ENCODE assay signal across 20 mouse cellular contexts in genomic region chr11:18846472-18846871, GRCm38 (mm10).
DNase-seq lines count a peak whose midpoint lies in the region; ATAC-seq and TF ChIP-seq lines count a peak whose summit lies in the region.
"Had no signal": no experiment of that assay in that cellular context is flagged by ENCODE, and none has a peak within 500 bp of the region (broad histone marks: within the 10 kb centered on the region; RNA-seq: fewer than 3 reads in every experiment).

No protein-coding gene starts in this region.

- H3K4me1 ChIP-seq in cerebellum, adult 2 months (ENCODE audit: control insufficient read depth, insufficient read depth, low read length) = peaks cover 3% of the 10 kb centered on the region; the same call in 1 of the 2 replicates
- H3K4me1 ChIP-seq in midbrain, embryonic 11.5 days (ENCODE audit: control insufficient read depth, insufficient read depth, low read length) = no peaks in the 10 kb centered on the region
- no peaks in the 10 kb centered on the region for H3K4me1 ChIP-seq in midbrain, embryonic 14.5 days (ENCODE audit: control insufficient read depth, insufficient read depth, low read length)
- 0 out of 4 replicates have a peak, but pooled peaks cover 0 to 4% of the 10 kb centered on the region in 2 experiments for H3K4me1 ChIP-seq in CH12.LX (ENCODE audit: control insufficient read depth in 1 of 2, insufficient read depth in 2 of 2)

- TF ChIP-seq EP300 in CH12.LX (IDR thresholded peaks at IDR 0.05; ENCODE audit: low read length) = peak; percentile 73

- H3K79me2 ChIP-seq in CH12.LX (replicated peaks; ENCODE audit: control insufficient read depth, extremely low read depth, insufficient read depth, poor library complexity, severe bottlenecking) = no peaks in the 10 kb centered on the region

- no peak for TF ChIP-seq POLR2A in cerebellum, adult 2 months (IDR thresholded peaks at IDR 0.05; ENCODE audit: borderline replicate concordance, insufficient read depth, low read length)
- no peak for TF ChIP-seq POLR2A in CH12.LX (IDR thresholded peaks at IDR 0.05; ENCODE audit: low read depth, low read length)

- in situ Hi-C loops in CH12.LX (cut with MboI; ENCODE audit: low pct_ligation_motif_present, low pct_unique_long_range_greater_than_20kb, low sequenced_read_pairs) = no loop called here

- no peak overlapping the region for H3K4me2 ChIP-seq in midbrain, embryonic 11.5 days
- H3K4me2 ChIP-seq in midbrain, embryonic 14.5 days (ENCODE audit: low read length) = no peak overlapping the region
- H3K4me2 ChIP-seq in CH12.LX (ENCODE audit: insufficient read depth, low read depth, poor library complexity, severe bottlenecking) = peak overlapping the region; percentile 79

- H3K36me3 ChIP-seq in midbrain, embryonic 11.5 days (ENCODE audit: control insufficient read depth, insufficient read depth, low read length) = no peaks in the 10 kb centered on the region
- no peaks in the 10 kb centered on the region for H3K36me3 ChIP-seq in midbrain, embryonic 14.5 days (ENCODE audit: control insufficient read depth, insufficient read depth, low read length)
- H3K36me3 ChIP-seq in CH12.LX (replicated peaks in 1 of 2; ENCODE audit: control insufficient read depth in 1 of 2, insufficient read depth in 1 of 2, low read length in 1 of 2) = no peaks in the 10 kb centered on the region
- H3K36me3 ChIP-seq: G1E had no signal

- H3K27ac ChIP-seq in cerebellum, adult 2 months (ENCODE audit: insufficient read depth, low read length) = no peak overlapping the region
- H3K27ac ChIP-seq in midbrain, embryonic 11.5 days (ENCODE audit: low read depth, low read length) = no peak overlapping the region
- H3K27ac ChIP-seq in midbrain, embryonic 14.5 days (replicated peaks; ENCODE audit: low read depth, low read length) = no peak overlapping the region
- no peak overlapping the region for H3K27ac ChIP-seq in CH12.LX (ENCODE audit: insufficient read depth, low read depth)

- H3K9me3 ChIP-seq in midbrain, embryonic 11.5 days (ENCODE audit: control insufficient read depth, low read length) = no peaks in the 10 kb centered on the region
- no peaks in the 10 kb centered on the region for H3K9me3 ChIP-seq in midbrain, embryonic 14.5 days (ENCODE audit: control insufficient read depth, low read length)
- H3K9me3 ChIP-seq in CH12.LX (replicated peaks; ENCODE audit: low read length) = no peaks in the 10 kb centered on the region
- H3K9me3 ChIP-seq: G1E had no signal

- no peak overlapping the region for H3K9ac ChIP-seq in midbrain, embryonic 11.5 days (ENCODE audit: low read length)
- no peak overlapping the region for H3K9ac ChIP-seq in midbrain, embryonic 14.5 days (replicated peaks; ENCODE audit: low read length)
- no peak overlapping the region; the same call in 1 of the 2 replicates for H3K9ac ChIP-seq in CH12.LX (ENCODE audit: insufficient read depth, low read depth)

- no peak for TF ChIP-seq RAD21 in CH12.LX (IDR thresholded peaks at IDR 0.05; ENCODE audit: low read depth, low read length)

- H3K27me3 ChIP-seq in cerebellum, adult 2 months (ENCODE audit: control insufficient read depth, insufficient read depth, low read length) = no peaks in the 10 kb centered on the region
- no peaks in the 10 kb centered on the region for H3K27me3 ChIP-seq in midbrain, embryonic 11.5 days (ENCODE audit: control insufficient read depth, insufficient read depth, low read length)
- H3K27me3 ChIP-seq in midbrain, embryonic 14.5 days (ENCODE audit: control insufficient read depth, insufficient read depth, low read length) = no peaks in the 10 kb centered on the region
- H3K27me3 ChIP-seq in CH12.LX (replicated peaks) = no peaks in the 10 kb centered on the region

- no peak for DNase-seq in cerebellum, adult 2 months
- no peak for DNase-seq in cerebellum, adult 11 months
- DNase-seq in midbrain, embryonic 11.5 days (ENCODE audit: low spot score, missing footprints) = peak; percentile 57
- no peak for DNase-seq in midbrain, embryonic 14.5 days
- no peak for DNase-seq in CH12.LX (ENCODE audit: extremely low read depth)
- no peak for DNase-seq in right cerebral cortex, postnatal 36 days (ENCODE audit: low spot score in 2 of 2)
- DNase-seq: adrenal gland, adult 2 months; adrenal gland, adult 8-10 months; adrenal gland, postnatal 10 days; adrenal gland, postnatal 14 days; adrenal gland, postnatal 25 days; adrenal gland, postnatal 36 days; B cell, adult 2 months; cerebellum, adult 11-12 months; cerebellum, adult 8-10 months; cerebellum, adult 9-10 months had no signal

- peak; percentile 15; the same call in 1 of the 2 replicates for TF ChIP-seq CTCF in cerebellum, adult 2 months (IDR thresholded peaks at IDR 0.05; ENCODE audit: borderline replicate concordance, insufficient read depth, low read depth, low read length)
- TF ChIP-seq CTCF in CH12.LX (conservative IDR thresholded peaks at IDR 0.05 in 1 of 2, IDR thresholded peaks at IDR 0.05 in 1 of 2; ENCODE audit: low read depth in 2 of 2, low read length in 2 of 2) = no peak

- no peak for ATAC-seq in midbrain, embryonic 11.5 days (ENCODE audit: low FRiP score)
- ATAC-seq in midbrain, embryonic 14.5 days (ENCODE audit: low FRiP score, low TSS enrichment) = no peak
- ATAC-seq: activated CD4-positive, CD25-positive, alpha-beta regulatory T cell, adult 4 months; CD4-positive, CD25-positive, alpha-beta regulatory T cell, adult 4 months; Patski had no signal

- 82% methylated on average over 4 of the region's 4 CpGs for WGBS in cerebellum, adult 2 months
- WGBS in midbrain, embryonic 11.5 days = 87% methylated on average over 4 of the region's 4 CpGs
- WGBS in midbrain, embryonic 14.5 days = 93% methylated on average over 4 of the region's 4 CpGs

- dilution Hi-C loops in CH12.LX (cut with MboI; ENCODE audit: extremely low pct_ligation_motif_present, extremely low pct_unique_long_range_greater_than_20kb, low sequenced_read_pairs) = no loop called here

- H3K4me3 ChIP-seq in cerebellum, adult 2 months (replicated peaks; ENCODE audit: insufficient read depth, low read depth, low read length) = no peak overlapping the region
- no peak overlapping the region for H3K4me3 ChIP-seq in midbrain, embryonic 11.5 days (ENCODE audit: low read depth, low read length)
- H3K4me3 ChIP-seq in midbrain, embryonic 14.5 days (replicated peaks; ENCODE audit: low read depth, low read length) = no peak overlapping the region
- peak overlapping the region in 2 of 3 experiments; percentile 6 to 49 for H3K4me3 ChIP-seq in CH12.LX (replicated peaks in 1 of 3; ENCODE audit: low read depth in 2 of 3, low read length in 2 of 3, poor library complexity in 1 of 3)

TF ChIP-seq in CH12.LX, 34 proteins besides CTCF, POLR2A, EP300 and RAD21:
- TF ChIP-seq MYC (IDR thresholded peaks at IDR 0.05; ENCODE audit: low read depth, low read length) (no peak), IRF4 (IDR thresholded peaks at IDR 0.05; ENCODE audit: low read depth, low read length) (peak; percentile 75), JUN (IDR thresholded peaks at IDR 0.05; ENCODE audit: insufficient read depth, low read depth, low read length) (no peak), KAT2A (IDR thresholded peaks at IDR 0.05; ENCODE audit: insufficient replicate concordance, low read length) (no peak), MXI1 (IDR thresholded peaks at IDR 0.05; ENCODE audit: low read depth, low read length) (no peak), ZKSCAN1 (IDR thresholded peaks at IDR 0.05; ENCODE audit: borderline replicate concordance, low read depth, low read length) (no peak), ZMIZ1 (IDR thresholded peaks at IDR 0.05; ENCODE audit: low read depth, low read length) (no peak), JUND (conservative IDR thresholded peaks at IDR 0.05; ENCODE audit: low read depth, low read length) (peak; percentile 31; the same call in 1 of the 2 replicates), CHD1 (IDR thresholded peaks at IDR 0.05; ENCODE audit: low read depth, low read length) (no peak), ZNF384 (IDR thresholded peaks at IDR 0.05; ENCODE audit: low read depth, low read length) (peak; percentile 54; the same call in 1 of the 2 replicates), MEF2A (IDR thresholded peaks at IDR 0.05; ENCODE audit: borderline replicate concordance, low read depth, low read length) (no peak), PAX5 (IDR thresholded peaks at IDR 0.05; ENCODE audit: low read length) (no peak), ZC3H11A (IDR thresholded peaks at IDR 0.05; ENCODE audit: low read depth, low read length) (no peak), UBTF (IDR thresholded peaks at IDR 0.05; ENCODE audit: low read depth, low read length) (no peak), CHD2 (IDR thresholded peaks at IDR 0.05; ENCODE audit: low read length) (no peak), USF1 (IDR thresholded peaks at IDR 0.05; ENCODE audit: low read depth, low read length) (no peak)

Comparison
In these comparisons a context has a peak if more than half of its experiments do, and no peak if none do; other contexts are left out.
1. H3K4me3 ChIP-seq: peak in CH12.LX (2 of 3); none in cerebellum, adult 2 months (single experiment), midbrain, embryonic 11.5 days (single experiment) and midbrain, embryonic 14.5 days (single experiment).